Mouse (Mus musculus): ENCODE measurements around the gene Ppp1r13b. TPM values are rescaled to one million over a fixed set of nuclear protein-coding genes. Genes with fewer than 3 reads are reported as not detected.

The Ppp1r13b gene
- total RNA-seq, 2 experiments from 2014 or later: 92.0 to 104 TPM

- DNase-seq: no peak
These were observed 86.0 kb downstream of the Ppp1r13b start for GRCm38 (mm10) chr12:111821931-111822330.

- DNase-seq: no peak
These were observed 87.2 kb downstream of the Ppp1r13b start for GRCm38 (mm10) chr12:111820708-111821107.

- DNase-seq: no peak
These were observed 88.0 kb downstream of the Ppp1r13b start for GRCm38 (mm10) chr12:111819936-111820335.

GRCm38 (mm10) chr12:111817991-111818390 lies 89.9 kb downstream of the Ppp1r13b start:
- no peak for DNase-seq

- no peak for DNase-seq
These were observed 90.9 kb downstream of the Ppp1r13b start for GRCm38 (mm10) chr12:111816967-111817366.

DNA sequence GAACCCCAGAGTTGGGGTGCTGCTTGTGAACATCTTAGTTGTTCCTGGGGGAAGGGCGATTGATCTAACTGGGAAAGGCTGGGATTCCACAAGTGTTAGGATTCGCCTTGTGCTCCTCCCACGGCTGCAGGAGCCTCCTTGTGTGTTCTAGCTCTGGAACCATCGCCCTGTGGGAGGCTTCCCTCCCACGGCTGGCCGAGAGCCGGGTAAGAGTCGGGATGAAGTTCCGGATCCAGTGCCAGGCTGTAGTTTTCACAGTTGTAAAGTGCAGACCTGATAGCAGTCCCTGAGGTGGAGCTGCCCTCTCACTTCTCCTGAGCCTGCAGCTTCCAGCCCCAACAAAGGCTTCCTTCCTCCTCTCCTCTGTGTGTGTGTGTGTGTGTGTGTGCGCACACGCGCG lies 91.4 kb downstream of the Ppp1r13b start:
- DNase-seq: peak; percentile 61 to 68

- DNase-seq: no peak
These were observed 92.8 kb downstream of the Ppp1r13b start for GRCm38 (mm10) chr12:111814769-111815762.

DNA sequence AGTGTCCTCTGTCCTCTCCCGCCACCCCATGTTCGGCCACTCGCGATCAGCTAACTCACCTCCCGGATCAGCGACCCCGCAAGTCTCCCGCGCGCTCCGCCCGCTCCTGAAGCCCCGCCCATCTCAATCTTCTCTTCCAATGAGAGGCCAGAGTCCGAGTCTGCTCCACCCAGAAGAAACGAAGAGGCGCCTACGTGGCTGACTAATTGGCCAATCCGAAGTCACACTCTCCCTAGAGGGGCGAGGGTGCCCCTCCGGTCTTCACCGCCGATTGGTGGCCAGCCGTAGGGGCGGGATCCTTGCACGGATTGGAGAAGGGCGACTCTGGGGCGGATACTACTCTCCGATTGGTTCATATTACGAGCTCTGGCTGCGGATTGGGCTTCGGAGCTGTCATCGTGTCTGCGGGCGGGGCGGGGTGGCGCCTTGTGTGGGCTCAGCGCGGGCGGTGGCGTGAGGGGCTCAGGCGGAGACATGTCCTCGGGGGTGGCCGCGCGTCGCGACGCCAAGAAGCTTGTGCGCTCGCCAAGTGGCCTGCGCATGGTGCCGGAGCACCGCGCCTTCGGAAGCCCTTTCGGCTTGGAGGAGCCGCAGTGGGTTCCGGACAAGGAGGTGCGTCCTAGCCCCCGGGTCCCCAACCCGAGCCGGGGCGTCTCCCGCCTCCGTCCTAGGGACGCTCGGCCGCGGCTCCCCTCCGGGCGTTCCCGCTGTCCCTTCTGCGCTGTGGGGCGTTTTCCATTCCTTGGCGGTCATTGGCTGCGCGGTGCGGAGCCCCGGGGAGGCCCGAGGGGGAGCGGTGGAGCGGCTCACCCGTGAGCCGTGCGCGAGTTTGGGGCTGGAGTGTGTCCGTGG lies 93.9 kb downstream of the Ppp1r13b start, which contains the start of the genes Xrcc3 and Zfyve21:
Gene Xrcc3, minus strand, starts transcription at position 108 of the 852 bp plus-strand sequence.
Gene Zfyve21, plus strand, starts transcription at position 405 of the 852 bp plus-strand sequence.
- peak; percentile 98 to 99 for DNase-seq

- DNase-seq: no peak
These were observed 94.7 kb downstream of the Ppp1r13b start for GRCm38 (mm10) chr12:111813111-111813765.

- DNase-seq: no peak
These were observed 95.3 kb downstream of the Ppp1r13b start for GRCm38 (mm10) chr12:111812611-111813010.

GRCm38 (mm10) chr12:111812075-111812474 lies 95.8 kb downstream of the Ppp1r13b start:
- no peak for DNase-seq

DNA sequence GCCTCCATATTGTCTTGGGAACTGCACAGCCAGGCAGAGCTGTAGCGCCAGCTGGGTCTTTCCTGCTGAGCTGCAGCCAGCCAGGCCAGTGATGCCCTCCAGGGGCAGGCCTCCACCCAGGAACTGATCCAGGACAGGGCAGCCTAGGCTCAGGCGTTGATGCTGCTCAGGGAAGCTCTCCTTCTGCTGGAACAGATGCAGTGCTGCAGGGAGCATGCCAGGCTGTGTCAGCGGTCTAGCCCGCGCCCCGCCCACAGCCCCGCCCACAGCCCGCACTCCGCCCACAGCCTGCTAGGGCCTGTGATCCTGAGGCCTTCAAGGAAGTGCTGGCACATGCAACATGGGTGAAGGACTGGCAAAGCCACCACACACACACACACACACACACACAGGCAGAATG lies 98.1 kb downstream of the Ppp1r13b start:
- peak; percentile 65 to 73 for DNase-seq

DNA sequence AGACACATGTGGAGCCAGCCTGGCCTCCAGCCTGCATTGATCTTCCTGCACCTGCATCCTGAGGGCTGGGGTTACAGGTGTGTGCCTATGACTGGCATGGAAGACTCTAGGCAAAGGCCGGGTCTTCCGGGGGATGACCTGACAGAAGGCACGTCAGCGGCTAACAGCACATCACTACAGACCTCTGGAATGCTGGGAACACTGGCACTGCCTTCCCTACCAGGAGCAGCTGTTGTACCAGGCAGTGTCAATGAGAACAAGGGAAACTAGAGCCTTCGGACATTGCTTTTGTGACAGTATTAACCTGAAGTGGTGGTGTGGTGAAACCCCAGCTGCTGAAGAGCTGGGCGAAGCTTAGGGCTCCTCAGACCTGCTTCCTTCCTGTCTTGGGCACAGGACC lies 99.1 kb downstream of the Ppp1r13b start:
- no peak for DNase-seq

GRCm38 (mm10) chr12:111803538-111803937 lies 104.4 kb downstream of the Ppp1r13b start:
- no peak for DNase-seq

DNA sequence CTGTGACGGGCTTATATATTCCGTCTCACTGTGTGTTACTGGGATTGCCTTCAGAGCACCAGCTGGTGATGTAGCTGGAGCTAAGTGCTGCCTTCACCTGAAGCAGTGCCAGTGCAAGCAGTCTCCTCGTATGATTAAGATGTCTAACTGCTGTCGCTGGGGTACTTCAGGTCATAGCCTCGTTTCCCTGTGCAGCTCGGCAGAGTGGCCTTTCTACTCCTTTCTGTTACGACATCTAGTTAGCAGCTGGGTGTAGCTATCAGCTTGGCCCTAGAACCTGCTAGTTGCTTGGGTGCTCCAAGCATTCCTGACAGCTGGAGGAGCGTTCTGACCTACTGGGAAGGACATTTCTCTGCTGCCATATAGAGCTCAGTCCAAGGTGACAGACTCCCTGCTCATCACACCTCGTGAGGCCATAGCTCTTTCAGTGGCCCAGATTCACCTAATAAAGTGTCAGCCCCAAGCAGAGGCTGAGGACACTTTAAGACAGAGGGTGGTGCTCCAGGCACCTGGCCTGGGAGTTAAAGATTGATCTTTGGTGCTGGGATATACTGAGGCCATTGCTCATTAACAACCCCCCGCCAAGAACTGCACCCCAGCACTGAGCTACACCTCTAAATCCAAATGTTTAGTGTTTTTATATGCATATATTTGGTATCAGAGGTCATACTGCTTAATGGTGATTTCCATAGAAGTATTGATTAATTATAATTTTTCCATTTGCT lies 107.3 kb downstream of the Ppp1r13b start:
- DNase-seq: no peak

DNA sequence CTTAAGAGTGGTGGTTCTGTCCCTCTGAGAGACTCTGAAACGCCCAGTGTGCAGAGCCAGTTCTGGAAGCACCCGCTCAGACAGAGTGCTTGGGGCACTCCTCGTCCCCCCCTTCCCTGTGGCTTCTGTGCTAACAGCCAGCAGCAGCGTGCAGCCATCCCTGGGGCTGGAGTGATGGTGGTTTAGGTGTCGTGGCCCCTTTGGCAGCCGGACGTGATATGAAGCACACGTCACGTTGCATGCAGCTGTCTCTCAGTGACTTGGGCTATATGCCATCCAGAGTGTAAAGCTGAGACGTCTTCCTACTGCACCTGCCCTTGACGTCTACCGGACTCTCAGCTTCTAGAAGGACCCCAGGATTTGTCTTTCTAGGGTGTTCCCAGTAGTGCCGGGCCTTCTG lies 109.4 kb downstream of the Ppp1r13b start:
- no peak for DNase-seq

DNA sequence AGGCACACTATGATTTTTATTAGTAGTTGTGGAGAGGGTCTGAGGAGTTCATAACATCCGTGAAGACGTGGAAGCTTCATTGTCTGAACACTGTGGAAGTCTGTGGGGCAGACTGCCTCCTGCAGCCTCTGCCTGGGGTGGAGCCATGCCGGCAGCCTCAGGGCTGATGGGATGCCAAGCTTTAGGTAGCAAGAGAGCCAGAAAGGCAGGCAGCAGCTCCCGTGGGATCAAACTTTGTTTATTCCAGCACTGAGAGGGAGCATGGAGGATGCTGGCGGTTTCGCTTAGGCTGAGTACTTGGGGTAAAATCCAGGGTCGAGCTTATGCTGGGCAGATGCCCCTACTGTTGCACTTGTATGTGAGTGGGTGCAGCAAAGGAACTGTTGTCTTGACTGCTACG lies 110.7 kb downstream of the Ppp1r13b start:
- DNase-seq: no peak

DNA sequence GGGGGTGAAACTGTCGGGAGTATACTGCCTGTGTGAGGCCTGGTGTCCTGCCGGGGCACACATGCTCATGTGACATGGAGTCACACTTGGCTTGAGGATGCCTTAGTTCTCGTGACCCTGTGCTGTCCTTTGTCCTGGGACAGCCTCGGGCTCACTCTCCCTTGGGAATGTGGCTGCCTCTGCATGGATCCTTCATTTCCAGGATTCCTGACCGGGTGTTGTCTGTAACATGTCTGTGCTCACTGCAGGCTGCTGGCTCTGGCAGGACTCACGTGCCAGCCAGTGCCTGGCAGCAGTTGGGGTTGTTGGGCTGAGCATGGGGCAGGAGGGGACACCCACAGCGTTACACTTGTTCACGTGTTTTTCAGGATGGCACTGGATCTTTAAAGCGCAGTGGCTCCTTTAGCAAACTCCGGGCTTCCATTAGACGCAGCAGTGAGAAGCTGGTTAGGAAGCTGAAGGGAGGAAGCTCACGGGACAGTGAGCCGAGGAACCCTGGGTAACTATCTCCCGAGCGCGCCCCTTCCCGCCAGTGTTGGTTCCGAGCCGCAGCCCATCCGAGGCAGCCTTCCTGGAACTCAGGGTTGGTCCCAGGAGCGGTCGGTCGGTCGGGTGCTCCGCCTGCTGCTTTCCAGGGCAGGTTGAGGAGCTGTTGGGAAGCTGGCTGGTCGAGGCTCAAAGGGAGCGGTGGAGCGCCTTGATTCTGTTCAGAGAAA lies 112.6 kb downstream of the Ppp1r13b start:
- DNase-seq: no peak

DNA sequence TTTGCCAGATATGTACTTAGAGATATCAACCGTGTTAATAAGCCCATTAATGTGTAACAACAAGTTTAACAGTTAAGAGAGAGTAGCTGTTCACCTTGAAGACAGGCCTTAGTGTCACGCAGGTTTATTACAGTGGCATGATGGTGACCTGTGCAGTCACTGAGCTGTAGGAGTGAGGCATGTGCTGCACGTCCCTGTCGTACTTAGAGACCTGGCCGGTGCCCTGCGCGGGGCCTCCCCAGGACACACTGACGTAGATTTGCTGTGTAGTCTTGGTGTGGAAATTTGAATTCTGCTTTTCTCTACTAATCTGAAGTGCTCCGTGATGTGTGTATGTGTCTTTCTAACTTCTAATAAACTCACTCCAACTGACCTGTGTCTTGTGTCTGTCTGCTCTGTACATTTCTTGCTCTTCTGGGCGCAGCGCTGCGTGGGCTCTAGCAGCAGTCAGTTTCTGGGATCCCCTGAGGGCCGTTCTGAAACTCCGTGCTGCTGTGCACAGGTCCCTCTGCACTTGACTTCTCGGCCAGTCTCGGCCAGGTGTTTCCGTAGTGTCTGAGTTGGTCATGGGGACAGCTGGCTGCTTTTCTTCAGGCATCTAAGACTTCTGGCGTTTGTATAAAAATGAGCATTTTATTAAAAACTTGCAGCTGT lies 113.3 kb downstream of the Ppp1r13b start:
- DNase-seq: no peak

DNA sequence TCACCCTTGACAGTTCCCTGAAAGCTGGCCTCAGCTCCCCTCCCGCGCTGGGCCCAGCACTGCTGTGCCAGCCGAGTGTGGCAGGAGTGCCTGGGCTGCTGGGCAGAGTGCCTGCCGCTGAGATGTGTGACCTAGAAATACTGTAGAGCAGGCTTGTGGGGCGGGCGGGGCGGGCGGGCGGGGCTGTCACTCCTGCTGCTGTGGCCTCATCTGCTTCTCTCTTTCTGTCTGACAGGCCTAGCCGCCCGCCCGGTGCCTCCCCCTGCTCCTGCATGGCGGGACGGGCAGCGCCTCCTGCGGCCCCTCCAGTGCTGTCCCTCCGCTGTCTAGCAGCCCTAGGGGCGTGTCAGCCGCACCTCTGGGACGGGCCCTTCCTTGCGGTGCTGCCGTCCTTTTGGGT lies 113.8 kb downstream of the Ppp1r13b start:
- no peak for DNase-seq

Data from layer of hippocampus, postnatal 36 days (tissue).